Mouse (Mus musculus) neural tube, embryonic 14.5 days (tissue): ENCODE data around the gene H2-Eb1. TPM values are rescaled to one million over a fixed set of nuclear protein-coding genes. Genes with fewer than 3 reads are reported as not detected.

ENCODE experiments used
- ATAC-seq: fragments of 200-750 bp; cut with Nextera tagmentation; 2 replicates; pipeline ENCODE4 v1.8.0; 2017; ENCODE audit warnings: low read depth, mild to moderate bottlenecking, moderate TSS enrichment, moderate library complexity
- H3K27ac ChIP-seq: fragments of 300-500 bp; sonication (generic); 2 replicates; pipeline ENCODE4 v1.5.1; 2014; ENCODE audit warnings: low read depth, mild to moderate bottlenecking, control low read depth, low read length, moderate library complexity, mixed read lengths
- H3K27me3 ChIP-seq: fragments of 300-500 bp; sonication (generic); 2 replicates; pipeline ENCODE4 v1.6.1; 2014; ENCODE audit warnings: low read length; ENCODE audit not compliant: control insufficient read depth, insufficient read depth
- H3K36me3 ChIP-seq: fragments of 300-500 bp; sonication (generic); 2 replicates; pipeline ENCODE4 v1.6.1; 2014; ENCODE audit warnings: low read length, mixed read lengths; ENCODE audit not compliant: control insufficient read depth, insufficient read depth
- H3K4me1 ChIP-seq: fragments of 300-500 bp; sonication (generic); 2 replicates; pipeline ENCODE4 v1.6.1; 2014; ENCODE audit warnings: low read length; ENCODE audit not compliant: control insufficient read depth, insufficient read depth
- H3K4me2 ChIP-seq: fragments of 300-500 bp; sonication (generic); 2 replicates; pipeline ENCODE4 v1.6.1; 2014; ENCODE audit warnings: mild to moderate bottlenecking, low read depth, low read length, control low read depth
- H3K4me3 ChIP-seq: fragments of 300-500 bp; sonication (generic); 2 replicates; pipeline ENCODE4 v1.5.1; 2014; ENCODE audit warnings: low read depth, low read length, control low read depth, mixed read lengths
- H3K9ac ChIP-seq: fragments of 300-500 bp; sonication (generic); replicated peaks from 2 replicates; pipeline ENCODE4 v1.6.1; 2014; ENCODE audit warnings: low read depth, mild to moderate bottlenecking, control low read depth, low read length, mixed read lengths
- H3K9me3 ChIP-seq: fragments of 300-500 bp; sonication (generic); 2 replicates; pipeline ENCODE4 v1.6.1; 2016; ENCODE audit warnings: low read length; ENCODE audit not compliant: control insufficient read depth
- WGBS: fragments of 180-500 bp; shearing (Covaris S2); extraction: QIAGEN DNeasy Blood & Tissue Kit; methylation state at CpG from one replicate; pipeline ENCODE4 v1.1.7; 2014; 5-methylcytosine and 5-hydroxymethylcytosine counted together
- polyA plus RNA-seq: library from polyadenylated mRNA; unstranded; fragments of >200 nt; fragmentation: Nextera tagmentation; extraction: Ambion mirVana; gene quantifications from 2 replicates; pipeline ENCODE4 v1.2.1, GENCODE M21; 2014

Gene H2-Eb1
- polyA plus RNA-seq, 1 experiment from 2014 or later: 3.5 TPM

DNA sequence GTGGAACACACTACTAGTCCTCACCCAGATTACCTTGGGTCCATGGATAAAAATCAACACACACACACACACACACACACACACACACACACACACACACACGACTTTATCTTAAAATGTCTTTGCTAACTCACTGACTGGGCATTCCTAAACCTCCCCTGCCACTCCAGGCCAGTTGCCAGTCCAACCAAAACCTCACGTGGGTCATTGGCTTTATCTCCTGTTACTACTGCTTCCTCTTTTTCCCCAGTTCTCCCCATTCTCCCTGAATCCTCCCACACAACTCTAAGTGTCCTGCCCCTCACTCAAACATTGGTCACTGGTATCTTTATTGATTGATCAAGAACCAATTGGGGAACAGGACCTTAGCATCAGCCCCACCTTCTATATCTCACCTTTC, 11.6 kb downstream of the H2-Eb1 start:
- no peak for ATAC-seq
- WGBS: 64% methylated on average over 2 of the region's 2 CpGs

GRCm38 (mm10) chr17:34325436-34325835, 19.8 kb downstream of the H2-Eb1 start, which contains the start of gene H2-Eb2:
Gene H2-Eb2 (plus strand): TSS chr17:34325665.
- H3K4me1 ChIP-seq: no peaks in the 10 kb centered on the region
- no peak for ATAC-seq
- no peak within 1 kb of the TSS for H3K4me3 ChIP-seq
- no peaks in the 10 kb centered on the region for H3K9me3 ChIP-seq
- H3K9ac ChIP-seq: no peak within 1 kb of the TSS
- no peak within 1 kb of the TSS for H3K4me2 ChIP-seq
- whole genome bisulfite sequencing: 48% methylated on average over 4 of the region's 4 CpGs
- no peaks in the 10 kb centered on the region for H3K36me3 ChIP-seq
- H3K27me3 ChIP-seq: no peaks in the 10 kb centered on the region
- H3K27ac ChIP-seq: no peak within 1 kb of the TSS

More for the DNA sequence above, 11.6 kb downstream of the H2-Eb1 start:
- Histone ChIP-seq H3K4me2 (no peak overlapping the region), H3K27me3 (no peaks in the 10 kb centered on the region), H3K9ac (no peak overlapping the region), H3K4me3 (no peak overlapping the region), H3K4me1 (no peaks in the 10 kb centered on the region), H3K9me3 (no peaks in the 10 kb centered on the region), H3K27ac (no peak overlapping the region), H3K36me3 (no peaks in the 10 kb centered on the region)

DNA sequence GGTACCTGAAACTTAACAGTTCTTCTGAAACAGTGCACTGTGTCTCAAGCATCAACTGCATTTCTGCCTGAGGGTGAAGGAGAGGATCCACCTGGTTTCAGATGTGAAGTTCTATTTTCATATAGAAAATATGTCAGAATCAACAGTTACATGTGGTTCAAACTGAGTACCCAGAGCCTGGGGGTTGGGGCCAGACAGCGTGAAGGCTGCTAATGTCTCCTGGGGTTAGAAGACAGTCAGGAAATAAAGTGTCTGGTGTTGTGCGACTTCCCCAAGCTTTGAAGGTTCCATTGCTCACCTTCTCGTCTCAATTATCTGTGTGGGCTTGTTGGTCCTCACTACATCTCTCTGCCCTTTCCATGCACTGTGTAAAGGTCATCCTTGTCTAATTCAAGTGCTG, 20.7 kb downstream of the H2-Eb1 start:
- no peak for ATAC-seq
- H3K4me1 ChIP-seq: no peaks in the 10 kb centered on the region
- no peaks in the 10 kb centered on the region for H3K27me3 ChIP-seq
- H3K9me3 ChIP-seq: no peaks in the 10 kb centered on the region
- no peaks in the 10 kb centered on the region for H3K36me3 ChIP-seq
- no peak overlapping the region for H3K27ac ChIP-seq
- no peak overlapping the region for H3K4me3 ChIP-seq
- 89% methylated on average over 3 of the region's 3 CpGs for WGBS
- no peak overlapping the region for H3K4me2 ChIP-seq
- H3K9ac ChIP-seq: no peak overlapping the region

- H3K9ac ChIP-seq: no peak overlapping the region
- H3K4me2 ChIP-seq: no peak overlapping the region
- no peak for ATAC-seq
- no peaks in the 10 kb centered on the region for H3K36me3 ChIP-seq
- H3K27me3 ChIP-seq: no peaks in the 10 kb centered on the region
- no peak overlapping the region for H3K4me3 ChIP-seq
- no peak overlapping the region for H3K27ac ChIP-seq
- no peaks in the 10 kb centered on the region for H3K4me1 ChIP-seq
- H3K9me3 ChIP-seq: no peaks in the 10 kb centered on the region
- 38% methylated on average over 2 of the region's 2 CpGs for WGBS
Observed at GRCm38 (mm10) chr17:34329807-34330206, 24.1 kb downstream of the H2-Eb1 start.

DNA sequence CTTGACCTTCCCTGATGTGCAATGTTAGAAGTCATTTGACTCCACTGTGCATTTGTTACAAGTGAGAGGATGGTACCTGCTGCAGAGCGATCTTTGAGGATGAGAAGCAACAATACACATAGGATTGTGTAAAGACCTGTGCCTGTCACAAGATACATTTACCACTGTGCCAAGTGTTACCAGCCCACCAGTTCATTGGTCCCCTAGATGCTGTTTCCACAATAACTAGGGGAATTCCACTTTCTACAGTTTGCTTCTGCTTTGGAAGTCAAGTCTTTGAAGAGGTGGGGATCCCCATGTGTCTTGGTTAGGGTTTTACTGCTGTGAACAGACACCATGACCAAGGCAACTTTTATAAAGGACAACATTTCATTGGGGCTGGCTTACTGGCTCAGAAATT, 25.5 kb downstream of the H2-Eb1 start:
- Histone ChIP-seq H3K4me3 (no peak overlapping the region), H3K27ac (no peak overlapping the region), H3K4me2 (no peak overlapping the region), H3K36me3 (no peaks in the 10 kb centered on the region), H3K9me3 (no peaks in the 10 kb centered on the region), H3K27me3 (no peaks in the 10 kb centered on the region), H3K4me1 (no peaks in the 10 kb centered on the region), H3K9ac (no peak overlapping the region)
- 96% methylated on average over 1 of the region's 1 CpGs for WGBS
- ATAC-seq: no peak

GRCm38 (mm10) chr17:34340619-34341402, 35.1 kb downstream of the H2-Eb1 start:
- ATAC-seq: no peak
- no peaks in the 10 kb centered on the region for H3K9me3 ChIP-seq
- H3K4me3 ChIP-seq: no peak overlapping the region
- no peak overlapping the region for H3K9ac ChIP-seq
- no peak overlapping the region for H3K4me2 ChIP-seq
- no peaks in the 10 kb centered on the region for H3K36me3 ChIP-seq
- 43% methylated on average over 3 of the region's 3 CpGs for WGBS
- no peak overlapping the region for H3K27ac ChIP-seq
- H3K27me3 ChIP-seq: no peaks in the 10 kb centered on the region
- no peaks in the 10 kb centered on the region for H3K4me1 ChIP-seq

GRCm38 (mm10) chr17:34344882-34345281, 39.2 kb downstream of the H2-Eb1 start:
- 90% methylated on average over 4 of the region's 4 CpGs for WGBS
- Histone ChIP-seq H3K36me3 (no peaks in the 10 kb centered on the region), H3K9me3 (no peaks in the 10 kb centered on the region), H3K27me3 (no peaks in the 10 kb centered on the region), H3K4me1 (no peaks in the 10 kb centered on the region), H3K9ac (no peak overlapping the region), H3K4me2 (no peak overlapping the region), H3K4me3 (no peak overlapping the region), H3K27ac (no peak overlapping the region)
- ATAC-seq: no peak

GRCm38 (mm10) chr17:34345486-34345885, 39.8 kb downstream of the H2-Eb1 start:
- 91% methylated on average over 7 of the region's 7 CpGs for WGBS
- no peaks in the 10 kb centered on the region for H3K4me1 ChIP-seq
- no peak overlapping the region for H3K4me2 ChIP-seq
- H3K27ac ChIP-seq: no peak overlapping the region
- H3K9me3 ChIP-seq: no peaks in the 10 kb centered on the region
- H3K36me3 ChIP-seq: no peaks in the 10 kb centered on the region
- H3K4me3 ChIP-seq: no peak overlapping the region
- H3K27me3 ChIP-seq: no peaks in the 10 kb centered on the region
- no peak for ATAC-seq
- no peak overlapping the region for H3K9ac ChIP-seq

DNA sequence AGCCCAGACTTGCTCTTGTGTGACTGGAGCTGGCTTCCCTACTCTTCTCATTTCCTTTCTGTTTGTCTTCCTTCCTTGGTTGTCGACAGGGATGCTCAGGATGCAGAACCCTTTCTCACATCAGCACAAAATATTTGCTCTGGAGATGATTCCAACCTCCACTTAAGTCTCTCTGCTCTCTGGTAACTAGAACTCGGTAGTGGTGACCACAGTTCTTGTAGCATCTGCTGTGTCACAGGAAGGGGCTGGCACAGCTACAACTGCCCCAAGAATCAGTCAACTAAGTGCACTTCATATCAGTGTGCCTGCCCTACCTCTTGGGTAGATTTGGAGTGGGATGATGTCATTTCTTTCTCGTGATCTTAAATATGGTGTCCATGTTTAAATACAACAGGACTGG, 40.4 kb downstream of the H2-Eb1 start:
- Histone ChIP-seq H3K27ac (no peak overlapping the region), H3K4me2 (no peak overlapping the region), H3K9me3 (no peaks in the 10 kb centered on the region), H3K9ac (no peak overlapping the region), H3K27me3 (no peaks in the 10 kb centered on the region), H3K4me1 (no peaks in the 10 kb centered on the region), H3K4me3 (no peak overlapping the region), H3K36me3 (no peaks in the 10 kb centered on the region)
- no peak for ATAC-seq
- WGBS: 78% methylated on average over 3 of the region's 3 CpGs
